8 mouse cellular contexts compared by ENCODE assay signal in the genomic region with DNA sequence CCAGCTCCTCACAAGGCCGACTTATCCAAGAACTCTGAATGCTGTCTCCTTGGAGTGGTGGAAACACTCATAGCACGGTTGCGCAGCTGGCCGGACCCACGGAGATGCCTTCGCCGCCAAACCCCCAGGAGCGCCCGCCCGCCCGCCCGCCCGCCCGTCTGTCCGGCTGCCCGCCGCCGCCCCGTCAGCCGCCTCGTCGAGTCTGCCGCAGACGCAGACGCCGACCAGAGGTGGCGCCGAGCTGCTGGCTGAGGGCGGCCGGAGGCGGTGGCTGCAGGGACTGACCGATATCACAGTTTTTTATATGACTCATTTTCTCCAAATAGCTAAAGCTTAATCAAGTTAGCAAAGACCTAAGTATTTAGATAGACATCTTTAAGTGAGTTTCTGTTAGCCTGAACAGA. TPM values are rescaled to one million over a fixed set of nuclear protein-coding genes. Genes with fewer than 3 reads are reported as not detected.
DNase-seq lines count a peak whose midpoint lies in the region; ATAC-seq and TF ChIP-seq lines count a peak whose summit lies in the region.

No protein-coding gene starts in this region.

- no peak overlapping the region for H3K27ac ChIP-seq in embryonic facial prominence, embryonic 11.5 days (replicated peaks; ENCODE audit: low read depth, low read length)
- H3K27ac ChIP-seq in heart, embryonic 14.5 days (replicated peaks in 1 of 2; ENCODE audit: control insufficient read depth in 1 of 2, insufficient read depth in 1 of 2, low read depth in 2 of 2, low read length in 2 of 2) = no peak overlapping the region
- H3K27ac ChIP-seq in kidney, embryonic 15.5 days = no peak overlapping the region
- H3K27ac ChIP-seq in lung, embryonic 14.5 days (ENCODE audit: low read depth) = no peak overlapping the region
- no peak overlapping the region for H3K27ac ChIP-seq in neural tube, embryonic 15.5 days (replicated peaks)

- peak; percentile 4 to 10 for DNase-seq in frontal cortex, postnatal 36 days (ENCODE audit: low spot score in 2 of 2)
- DNase-seq in frontal cortex, postnatal 14 days (ENCODE audit: low spot score in 2 of 2) = no peak
- DNase-seq in embryonic facial prominence, embryonic 11.5 days (ENCODE audit: low spot score) = peak; percentile 48
- peak; percentile 71 for DNase-seq in lung, embryonic 14.5 days
- DNase-seq in thymus, postnatal 0 days (ENCODE audit: low spot score) = no peak

- no peaks in the 10 kb centered on the region for H3K36me3 ChIP-seq in embryonic facial prominence, embryonic 11.5 days (replicated peaks; ENCODE audit: control insufficient read depth, insufficient read depth, low read depth, low read length)
- no peaks in the 10 kb centered on the region for H3K36me3 ChIP-seq in heart, embryonic 14.5 days (ENCODE audit: control insufficient read depth, insufficient read depth, low read length)
- H3K36me3 ChIP-seq in kidney, embryonic 15.5 days = no peaks in the 10 kb centered on the region
- H3K36me3 ChIP-seq in lung, embryonic 14.5 days (ENCODE audit: insufficient read depth) = no peaks in the 10 kb centered on the region
- no peaks in the 10 kb centered on the region for H3K36me3 ChIP-seq in neural tube, embryonic 15.5 days

- no peaks in the 10 kb centered on the region for H3K27me3 ChIP-seq in embryonic facial prominence, embryonic 11.5 days (ENCODE audit: control insufficient read depth, insufficient read depth, low read length)
- H3K27me3 ChIP-seq in heart, embryonic 14.5 days (ENCODE audit: control insufficient read depth, insufficient read depth, low read length) = no peaks in the 10 kb centered on the region
- peaks cover 22% of the 10 kb centered on the region for H3K27me3 ChIP-seq in kidney, embryonic 15.5 days
- peaks cover 3% of the 10 kb centered on the region; the same call in 1 of the 2 replicates for H3K27me3 ChIP-seq in lung, embryonic 14.5 days (ENCODE audit: insufficient read depth, low read length)
- H3K27me3 ChIP-seq in neural tube, embryonic 15.5 days (replicated peaks) = peaks cover 2% of the 10 kb centered on the region; the same call in 1 of the 2 replicates

- 0 out of 2 replicates have a peak, but pooled peaks have one; percentile 62 for ATAC-seq in embryonic facial prominence, embryonic 11.5 days (replicated peaks; ENCODE audit: insufficient number of reproducible peaks, low FRiP score, low TSS enrichment, low read depth)
- ATAC-seq in heart, embryonic 14.5 days (ENCODE audit: insufficient number of reproducible peaks, insufficient read depth, low FRiP score, low read depth) = no peak
- ATAC-seq in kidney, embryonic 15.5 days (replicated peaks; ENCODE audit: low FRiP score) = peak; percentile 77
- peak; percentile 70; the same call in 1 of the 2 replicates for ATAC-seq in lung, embryonic 14.5 days (ENCODE audit: insufficient read depth)
- ATAC-seq in neural tube, embryonic 15.5 days (ENCODE audit: low FRiP score) = peak; percentile 66; the same call in 1 of the 2 replicates

- no peak overlapping the region for H3K9ac ChIP-seq in embryonic facial prominence, embryonic 11.5 days (replicated peaks; ENCODE audit: low read length)
- H3K9ac ChIP-seq in heart, embryonic 14.5 days (ENCODE audit: low read length) = peak overlapping the region; percentile 36; the same call in 1 of the 2 replicates
- H3K9ac ChIP-seq in kidney, embryonic 15.5 days = no peak overlapping the region
- H3K9ac ChIP-seq in lung, embryonic 14.5 days = no peak overlapping the region
- H3K9ac ChIP-seq in neural tube, embryonic 15.5 days (replicated peaks) = no peak overlapping the region

- no peak overlapping the region for H3K4me3 ChIP-seq in embryonic facial prominence, embryonic 11.5 days (ENCODE audit: low read depth, low read length)
- peak overlapping the region; percentile 31 to 39 for H3K4me3 ChIP-seq in heart, embryonic 14.5 days (ENCODE audit: control insufficient read depth in 1 of 2, insufficient read depth in 1 of 2, low read depth in 1 of 2, low read length in 2 of 2)
- H3K4me3 ChIP-seq in kidney, embryonic 15.5 days (replicated peaks) = peak overlapping the region; percentile 34
- peak overlapping the region; percentile 28 for H3K4me3 ChIP-seq in lung, embryonic 14.5 days (ENCODE audit: low read depth, low read length)
- peak overlapping the region; percentile 34 for H3K4me3 ChIP-seq in neural tube, embryonic 15.5 days (replicated peaks)

- 2% methylated on average over 31 of the region's 32 CpGs for WGBS in embryonic facial prominence, embryonic 11.5 days
- WGBS in heart, embryonic 14.5 days = 1% methylated on average over 32 of the region's 32 CpGs
- WGBS in kidney, embryonic 15.5 days = under 1% methylated on average over 32 of the region's 32 CpGs
- under 1% methylated on average over 31 of the region's 32 CpGs for WGBS in lung, embryonic 14.5 days
- 0% methylated on average over 30 of the region's 32 CpGs for WGBS in neural tube, embryonic 15.5 days

- H3K4me1 ChIP-seq in embryonic facial prominence, embryonic 11.5 days (ENCODE audit: control insufficient read depth, insufficient read depth, low read length) = no peaks in the 10 kb centered on the region
- H3K4me1 ChIP-seq in heart, embryonic 14.5 days (ENCODE audit: control insufficient read depth in 2 of 2, insufficient read depth in 2 of 2, low read length in 2 of 2) = peaks cover 0 to 4% of the 10 kb centered on the region in 2 experiments; a peak in 2 of 4 replicates
- H3K4me1 ChIP-seq in kidney, embryonic 15.5 days = no peaks in the 10 kb centered on the region
- H3K4me1 ChIP-seq in lung, embryonic 14.5 days (ENCODE audit: insufficient read depth) = no peaks in the 10 kb centered on the region
- no peaks in the 10 kb centered on the region for H3K4me1 ChIP-seq in neural tube, embryonic 15.5 days

- peak; percentile 22 for TF ChIP-seq CTCF in lung, embryonic 14.5 days (IDR thresholded peaks at IDR 0.05; ENCODE audit: low read depth)

- no peaks in the 10 kb centered on the region for H3K9me3 ChIP-seq in embryonic facial prominence, embryonic 11.5 days (replicated peaks; ENCODE audit: control insufficient read depth, low read length)
- no peaks in the 10 kb centered on the region for H3K9me3 ChIP-seq in heart, embryonic 14.5 days (ENCODE audit: control insufficient read depth, low read length)
- H3K9me3 ChIP-seq in kidney, embryonic 15.5 days (replicated peaks) = no peaks in the 10 kb centered on the region
- H3K9me3 ChIP-seq in lung, embryonic 14.5 days (ENCODE audit: low read depth, low read length) = no peaks in the 10 kb centered on the region
- no peaks in the 10 kb centered on the region for H3K9me3 ChIP-seq in neural tube, embryonic 15.5 days (replicated peaks)

- peak overlapping the region; percentile 5 for H3K4me2 ChIP-seq in embryonic facial prominence, embryonic 11.5 days (ENCODE audit: low read depth, low read length)
- H3K4me2 ChIP-seq in heart, embryonic 14.5 days (ENCODE audit: low read length) = peak overlapping the region; percentile 61
- peak overlapping the region; percentile 62 for H3K4me2 ChIP-seq in kidney, embryonic 15.5 days
- peak overlapping the region; percentile 55 for H3K4me2 ChIP-seq in lung, embryonic 14.5 days
- peak overlapping the region; percentile 58 for H3K4me2 ChIP-seq in neural tube, embryonic 15.5 days

RNA-seq across cellular contexts. Expression of a gene that starts 13.1 kb away (rescaled TPM):
- polyA plus RNA-seq in embryonic facial prominence, embryonic 11.5 days (2014; fragmentation: Nextera tagmentation; extraction: Ambion mirVana) = 0.81 and 0.94 TPM in 2 replicates
- polyA plus RNA-seq in heart, embryonic 14.5 days (2014; fragmentation: Nextera tagmentation; extraction: Ambion mirVana) = 0.67 and 0.78 TPM in 2 replicates
- polyA plus RNA-seq in kidney, embryonic 15.5 days (2015; fragmentation: Nextera tagmentation; extraction: Ambion mirVana) = 2.0 and 2.9 TPM in 2 replicates
- polyA plus RNA-seq in lung, embryonic 14.5 days (2014; fragmentation: Nextera tagmentation; extraction: Ambion mirVana) = 0.57 and 0.97 TPM in 2 replicates
- polyA plus RNA-seq in neural tube, embryonic 15.5 days (2015; fragmentation: Nextera tagmentation; extraction: Ambion mirVana) = 1.8 and 2.3 TPM in 2 replicates
- 1.5 and 2.4 TPM in 2 replicates for polyA plus RNA-seq in thymus, postnatal 0 days (2015; fragmentation: Nextera tagmentation; extraction: Ambion mirVana)

RNA-seq across cellular contexts. Expression of a gene that starts 50.2 kb away (rescaled TPM):
- polyA plus RNA-seq in embryonic facial prominence, embryonic 11.5 days (2014; fragmentation: Nextera tagmentation; extraction: Ambion mirVana) = 57.2 and 64.2 TPM in 2 replicates
- 26.9 and 31.2 TPM in 2 replicates for polyA plus RNA-seq in heart, embryonic 14.5 days (2014; fragmentation: Nextera tagmentation; extraction: Ambion mirVana)
- polyA plus RNA-seq in kidney, embryonic 15.5 days (2015; fragmentation: Nextera tagmentation; extraction: Ambion mirVana) = 44.8 and 51.2 TPM in 2 replicates
- 34.2 and 39.2 TPM in 2 replicates for polyA plus RNA-seq in lung, embryonic 14.5 days (2014; fragmentation: Nextera tagmentation; extraction: Ambion mirVana)
- 63.4 and 66.6 TPM in 2 replicates for polyA plus RNA-seq in neural tube, embryonic 15.5 days (2015; fragmentation: Nextera tagmentation; extraction: Ambion mirVana)
- 82.9 and 94.9 TPM in 2 replicates for polyA plus RNA-seq in thymus, postnatal 0 days (2015; fragmentation: Nextera tagmentation; extraction: Ambion mirVana)

Comparison
In these comparisons a context has a peak if more than half of its experiments do, and no peak if none do; other contexts are left out.
1. DNase-seq: peak in frontal cortex, postnatal 36 days (2 of 2), embryonic facial prominence, embryonic 11.5 days (single experiment) and lung, embryonic 14.5 days (single experiment); none in frontal cortex, postnatal 14 days (0 of 2) and thymus, postnatal 0 days (single experiment).
2. H3K4me2 ChIP-seq: peak in every context shown above with its lines; median percentile 62 in kidney, embryonic 15.5 days; 61 in heart, embryonic 14.5 days; 58 in neural tube, embryonic 15.5 days; 55 in lung, embryonic 14.5 days; 5 in embryonic facial prominence, embryonic 11.5 days.